Mouse (Mus musculus): ENCODE measurements around the gene Tango6. TPM values are rescaled to one million over a fixed set of nuclear protein-coding genes. Genes with fewer than 3 reads are reported as not detected.

Gene Tango6
- polyA plus RNA-seq, 1 experiment from 2014 or later, result 5.8 TPM

GRCm38 (mm10) chr8:106810406-106810805 lies 127.5 kb downstream of the Tango6 start:
- WGBS, result 86% methylated on average over 7 of the region's 7 CpGs
- H3K4me1 ChIP-seq (ENCODE audit: control insufficient read depth, insufficient read depth, low read length), result no peaks in the 10 kb centered on the region
- H3K36me3 ChIP-seq (ENCODE audit: control insufficient read depth, insufficient read depth, low read length), result no peaks in the 10 kb centered on the region
- H3K9ac ChIP-seq (replicated peaks; ENCODE audit: low read depth, low read length), result no peak overlapping the region
- no peak overlapping the region for H3K4me3 ChIP-seq (ENCODE audit: low read depth, low read length)
- H3K27ac ChIP-seq (ENCODE audit: low read depth, low read length), result no peak overlapping the region
- no peak for ATAC-seq (ENCODE audit: low read depth)
- no peak overlapping the region for H3K4me2 ChIP-seq (ENCODE audit: low read depth, low read length)
- H3K27me3 ChIP-seq (ENCODE audit: control insufficient read depth, insufficient read depth, low read length), result no peaks in the 10 kb centered on the region
- no peaks in the 10 kb centered on the region for H3K9me3 ChIP-seq (ENCODE audit: control insufficient read depth, low read length)

DNA sequence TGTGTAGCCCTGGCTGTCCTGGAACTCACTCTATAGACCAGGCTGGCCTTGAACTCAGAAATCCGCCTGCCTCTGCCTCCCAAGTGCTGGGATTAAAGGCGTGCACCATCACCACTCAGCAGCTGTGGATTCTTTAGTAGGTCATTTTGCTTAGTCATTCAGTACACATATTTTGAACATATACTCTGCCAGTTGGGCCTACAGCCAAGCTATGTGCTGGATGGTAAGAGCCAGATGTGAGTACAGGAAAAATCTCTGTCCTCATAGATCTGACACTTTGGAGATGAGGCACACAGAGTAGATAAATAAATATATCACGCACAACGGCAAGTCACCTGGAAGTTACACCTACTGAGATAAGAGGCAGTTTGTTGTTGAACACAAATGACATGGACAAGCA lies 129.7 kb downstream of the Tango6 start:
- H3K9me3 ChIP-seq (ENCODE audit: control insufficient read depth, low read length), result no peaks in the 10 kb centered on the region
- H3K4me3 ChIP-seq (ENCODE audit: low read depth, low read length), result no peak overlapping the region
- no peaks in the 10 kb centered on the region for H3K36me3 ChIP-seq (ENCODE audit: control insufficient read depth, insufficient read depth, low read length)
- no peaks in the 10 kb centered on the region for H3K4me1 ChIP-seq (ENCODE audit: control insufficient read depth, insufficient read depth, low read length)
- 93% methylated on average over 4 of the region's 4 CpGs for WGBS
- no peak for ATAC-seq (ENCODE audit: low read depth)
- H3K9ac ChIP-seq (replicated peaks; ENCODE audit: low read depth, low read length), result no peak overlapping the region
- H3K27me3 ChIP-seq (ENCODE audit: control insufficient read depth, insufficient read depth, low read length), result no peaks in the 10 kb centered on the region
- H3K4me2 ChIP-seq (ENCODE audit: low read depth, low read length), result no peak overlapping the region
- no peak overlapping the region for H3K27ac ChIP-seq (ENCODE audit: low read depth, low read length)

DNA sequence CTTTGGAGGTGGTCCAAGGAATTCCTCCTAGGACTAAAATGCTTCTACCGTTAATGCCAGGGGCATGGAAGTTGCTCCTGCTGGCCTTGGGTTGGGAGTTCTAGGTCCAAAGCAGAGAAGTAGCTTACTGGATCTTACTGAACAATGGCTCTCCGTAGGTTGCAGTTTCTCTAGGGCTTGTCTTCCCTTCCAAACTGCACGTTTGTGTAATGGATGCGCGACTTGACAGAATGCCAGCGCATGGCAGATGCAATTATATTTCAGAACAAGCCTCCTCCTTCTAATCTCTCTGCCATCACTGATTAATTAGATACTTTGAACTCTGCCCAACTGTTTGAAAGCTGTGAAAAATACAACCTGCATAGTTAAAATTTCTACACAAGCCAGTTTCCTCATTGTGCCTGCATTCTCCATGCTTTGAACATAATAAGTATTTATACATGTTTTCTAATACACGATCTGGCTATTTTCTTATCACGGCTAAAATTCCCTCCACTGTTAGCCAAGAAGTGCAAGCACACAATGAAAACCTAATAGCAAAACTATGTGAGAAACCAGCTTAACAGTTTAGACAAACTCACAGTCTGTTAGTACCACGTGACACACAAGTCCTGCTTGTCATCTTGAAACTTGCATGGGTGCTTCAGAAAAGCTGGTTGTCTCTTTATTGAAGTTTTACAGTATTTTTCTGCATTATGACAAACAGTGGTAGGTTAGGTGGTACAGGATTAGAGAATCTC lies 133.7 kb downstream of the Tango6 start:
- Histone ChIP-seq H3K27ac (ENCODE audit: low read depth, low read length) (no peak overlapping the region), H3K4me2 (ENCODE audit: low read depth, low read length) (no peak overlapping the region), H3K9ac (replicated peaks; ENCODE audit: low read depth, low read length) (no peak overlapping the region), H3K36me3 (ENCODE audit: control insufficient read depth, insufficient read depth, low read length) (no peaks in the 10 kb centered on the region), H3K4me1 (ENCODE audit: control insufficient read depth, insufficient read depth, low read length) (no peaks in the 10 kb centered on the region), H3K4me3 (ENCODE audit: low read depth, low read length) (no peak overlapping the region), H3K9me3 (ENCODE audit: control insufficient read depth, low read length) (no peaks in the 10 kb centered on the region), H3K27me3 (ENCODE audit: control insufficient read depth, insufficient read depth, low read length) (no peaks in the 10 kb centered on the region)
- no peak for ATAC-seq (ENCODE audit: low read depth)
- 68% methylated on average over 9 of the region's 9 CpGs for WGBS

GRCm38 (mm10) chr8:106817171-106817545 lies 134.3 kb downstream of the Tango6 start:
- no peak overlapping the region for H3K4me3 ChIP-seq (ENCODE audit: low read depth, low read length)
- H3K4me2 ChIP-seq (ENCODE audit: low read depth, low read length), result no peak overlapping the region
- 65% methylated on average over 4 of the region's 4 CpGs for WGBS
- no peak overlapping the region for H3K9ac ChIP-seq (replicated peaks; ENCODE audit: low read depth, low read length)
- no peak overlapping the region for H3K27ac ChIP-seq (ENCODE audit: low read depth, low read length)
- H3K36me3 ChIP-seq (ENCODE audit: control insufficient read depth, insufficient read depth, low read length), result no peaks in the 10 kb centered on the region
- no peaks in the 10 kb centered on the region for H3K27me3 ChIP-seq (ENCODE audit: control insufficient read depth, insufficient read depth, low read length)
- H3K4me1 ChIP-seq (ENCODE audit: control insufficient read depth, insufficient read depth, low read length), result no peaks in the 10 kb centered on the region
- H3K9me3 ChIP-seq (ENCODE audit: control insufficient read depth, low read length), result no peaks in the 10 kb centered on the region
- ATAC-seq (ENCODE audit: low read depth), result no peak

GRCm38 (mm10) chr8:106818626-106819515 lies 136.0 kb downstream of the Tango6 start:
- H3K9me3 ChIP-seq (ENCODE audit: control insufficient read depth, low read length), result no peaks in the 10 kb centered on the region
- H3K27me3 ChIP-seq (ENCODE audit: control insufficient read depth, insufficient read depth, low read length), result no peaks in the 10 kb centered on the region
- WGBS, result 73% methylated on average over 17 of the region's 17 CpGs
- no peak for ATAC-seq (ENCODE audit: low read depth)
- no peaks in the 10 kb centered on the region for H3K36me3 ChIP-seq (ENCODE audit: control insufficient read depth, insufficient read depth, low read length)
- H3K27ac ChIP-seq (ENCODE audit: low read depth, low read length), result no peak overlapping the region
- no peak overlapping the region for H3K4me3 ChIP-seq (ENCODE audit: low read depth, low read length)
- no peaks in the 10 kb centered on the region for H3K4me1 ChIP-seq (ENCODE audit: control insufficient read depth, insufficient read depth, low read length)
- no peak overlapping the region for H3K9ac ChIP-seq (replicated peaks; ENCODE audit: low read depth, low read length)
- no peak overlapping the region for H3K4me2 ChIP-seq (ENCODE audit: low read depth, low read length)

GRCm38 (mm10) chr8:106819581-106819980 lies 136.7 kb downstream of the Tango6 start:
- Histone ChIP-seq H3K27me3 (ENCODE audit: control insufficient read depth, insufficient read depth, low read length) (no peaks in the 10 kb centered on the region), H3K4me3 (ENCODE audit: low read depth, low read length) (no peak overlapping the region), H3K36me3 (ENCODE audit: control insufficient read depth, insufficient read depth, low read length) (no peaks in the 10 kb centered on the region), H3K27ac (ENCODE audit: low read depth, low read length) (no peak overlapping the region), H3K4me1 (ENCODE audit: control insufficient read depth, insufficient read depth, low read length) (no peaks in the 10 kb centered on the region), H3K9ac (replicated peaks; ENCODE audit: low read depth, low read length) (no peak overlapping the region), H3K9me3 (ENCODE audit: control insufficient read depth, low read length) (no peaks in the 10 kb centered on the region), H3K4me2 (ENCODE audit: low read depth, low read length) (no peak overlapping the region)
- ATAC-seq (ENCODE audit: low read depth), result no peak
- WGBS, result 89% methylated on average over 3 of the region's 3 CpGs

GRCm38 (mm10) chr8:106820553-106821515 lies 138.0 kb downstream of the Tango6 start:
- Histone ChIP-seq H3K4me3 (ENCODE audit: low read depth, low read length) (no peak overlapping the region), H3K4me2 (ENCODE audit: low read depth, low read length) (no peak overlapping the region), H3K9me3 (ENCODE audit: control insufficient read depth, low read length) (no peaks in the 10 kb centered on the region), H3K27ac (ENCODE audit: low read depth, low read length) (no peak overlapping the region), H3K27me3 (ENCODE audit: control insufficient read depth, insufficient read depth, low read length) (no peaks in the 10 kb centered on the region), H3K36me3 (ENCODE audit: control insufficient read depth, insufficient read depth, low read length) (no peaks in the 10 kb centered on the region), H3K4me1 (ENCODE audit: control insufficient read depth, insufficient read depth, low read length) (no peaks in the 10 kb centered on the region), H3K9ac (replicated peaks; ENCODE audit: low read depth, low read length) (no peak overlapping the region)
- no peak for ATAC-seq (ENCODE audit: low read depth)
- 92% methylated on average over 14 of the region's 14 CpGs for WGBS

DNA sequence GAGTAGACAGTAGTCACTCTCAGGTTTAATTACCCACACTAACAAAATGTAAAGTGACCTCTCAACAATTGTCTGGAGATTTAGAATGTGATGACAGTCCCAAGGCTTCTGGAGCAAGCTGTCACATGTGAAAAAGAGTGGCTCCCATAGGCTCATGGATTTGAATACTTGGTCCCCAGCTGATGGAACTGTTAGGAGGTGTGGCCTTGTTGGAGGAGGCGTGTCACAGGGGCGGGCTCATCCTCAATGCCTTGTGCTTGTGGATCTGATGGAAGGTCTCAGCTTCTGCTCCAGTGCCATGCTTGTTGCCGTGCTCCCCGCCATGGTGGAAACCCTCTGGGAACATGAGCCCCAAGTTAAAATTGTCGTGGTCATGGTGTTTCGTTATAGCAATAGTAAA lies 146.1 kb downstream of the Tango6 start:
- 89% methylated on average over 6 of the region's 6 CpGs for WGBS
- Histone ChIP-seq H3K27ac (ENCODE audit: low read depth, low read length) (no peak overlapping the region), H3K4me1 (ENCODE audit: control insufficient read depth, insufficient read depth, low read length) (no peaks in the 10 kb centered on the region), H3K9me3 (ENCODE audit: control insufficient read depth, low read length) (no peaks in the 10 kb centered on the region), H3K4me3 (ENCODE audit: low read depth, low read length) (no peak overlapping the region), H3K9ac (replicated peaks; ENCODE audit: low read depth, low read length) (no peak overlapping the region), H3K27me3 (ENCODE audit: control insufficient read depth, insufficient read depth, low read length) (no peaks in the 10 kb centered on the region), H3K36me3 (ENCODE audit: control insufficient read depth, insufficient read depth, low read length) (no peaks in the 10 kb centered on the region), H3K4me2 (ENCODE audit: low read depth, low read length) (no peak overlapping the region)
- ATAC-seq (ENCODE audit: low read depth), result no peak
